Mouse (Mus musculus): ENCODE results near the gene Lexm. TPM values are rescaled to one million over a fixed set of nuclear protein-coding genes. Genes with fewer than 3 reads are reported as not detected.

Lexm gene
- polyA plus RNA-seq, 1 experiment from 2014 or later: not detected

GRCm38 (mm10) chr4:106597741-106598140, 19.3 kb downstream of the Lexm start:
- no peak for ATAC-seq (ENCODE audit: insufficient read depth, low FRiP score, low read depth)
- 85% methylated on average over 4 of the region's 4 CpGs for WGBS
- no peak overlapping the region for H3K4me2 ChIP-seq

DNA sequence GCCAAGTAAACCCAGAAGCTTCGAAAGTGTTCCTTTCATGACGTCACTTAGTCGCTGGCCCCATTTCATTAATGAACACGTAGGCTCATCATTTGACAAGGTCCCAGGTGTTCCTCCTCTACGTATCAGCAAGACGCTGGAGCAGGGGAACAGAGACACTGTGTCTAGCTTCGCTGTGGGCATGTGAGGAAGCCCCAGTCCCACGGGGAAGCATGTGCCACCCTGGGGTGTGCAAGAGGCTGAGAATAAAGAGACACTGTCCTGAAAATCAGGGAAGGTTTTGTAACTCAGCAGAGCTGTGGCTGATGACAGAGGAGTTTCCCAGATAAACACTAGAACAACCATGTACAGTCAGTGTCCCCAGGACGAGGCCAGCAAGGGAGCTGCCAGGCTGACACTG, 20.0 kb downstream of the Lexm start:
- 72% methylated on average over 9 of the region's 9 CpGs for WGBS
- ATAC-seq (ENCODE audit: insufficient read depth, low FRiP score, low read depth): no peak

More at GRCm38 (mm10) chr4:106597741-106598140, 19.3 kb downstream of the Lexm start:
- Histone ChIP-seq H3K4me1 (no peaks in the 10 kb centered on the region), H3K36me3 (no peaks in the 10 kb centered on the region), H3K9me3 (no peaks in the 10 kb centered on the region), H3K27me3 (replicated peaks) (no peaks in the 10 kb centered on the region), H3K27ac (no peak overlapping the region), H3K9ac (no peak overlapping the region), H3K4me3 (replicated peaks) (no peak overlapping the region)

GRCm38 (mm10) chr4:106596200-106596599, 20.8 kb downstream of the Lexm start:
- no peak overlapping the region for H3K4me3 ChIP-seq (replicated peaks)
- H3K4me1 ChIP-seq: no peaks in the 10 kb centered on the region
- ATAC-seq (ENCODE audit: insufficient read depth, low FRiP score, low read depth): no peak
- H3K9ac ChIP-seq: no peak overlapping the region
- no peak overlapping the region for H3K4me2 ChIP-seq
- H3K27ac ChIP-seq: no peak overlapping the region
- no peaks in the 10 kb centered on the region for H3K36me3 ChIP-seq
- no peaks in the 10 kb centered on the region for H3K27me3 ChIP-seq (replicated peaks)
- H3K9me3 ChIP-seq: no peaks in the 10 kb centered on the region
- WGBS: 66% methylated on average over 3 of the region's 3 CpGs

More for the DNA sequence above, 20.0 kb downstream of the Lexm start:
- Histone ChIP-seq H3K4me1 (no peaks in the 10 kb centered on the region), H3K27ac (no peak overlapping the region), H3K4me2 (no peak overlapping the region), H3K27me3 (replicated peaks) (no peaks in the 10 kb centered on the region), H3K36me3 (no peaks in the 10 kb centered on the region), H3K4me3 (replicated peaks) (no peak overlapping the region), H3K9ac (no peak overlapping the region), H3K9me3 (no peaks in the 10 kb centered on the region)

- no peak overlapping the region for H3K27ac ChIP-seq
- no peak overlapping the region for H3K4me3 ChIP-seq (replicated peaks)
- H3K27me3 ChIP-seq (replicated peaks): no peaks in the 10 kb centered on the region
- no peak overlapping the region for H3K9ac ChIP-seq
- no peaks in the 10 kb centered on the region for H3K4me1 ChIP-seq
- no peak overlapping the region for H3K4me2 ChIP-seq
- WGBS: 60% methylated on average over 7 of the region's 7 CpGs
- no peak for ATAC-seq (ENCODE audit: insufficient read depth, low FRiP score, low read depth)
- H3K9me3 ChIP-seq: no peaks in the 10 kb centered on the region
- peaks cover 5% of the 10 kb centered on the region for H3K36me3 ChIP-seq
Measured at GRCm38 (mm10) chr4:106593636-106594035, 23.4 kb downstream of the Lexm start.

DNA sequence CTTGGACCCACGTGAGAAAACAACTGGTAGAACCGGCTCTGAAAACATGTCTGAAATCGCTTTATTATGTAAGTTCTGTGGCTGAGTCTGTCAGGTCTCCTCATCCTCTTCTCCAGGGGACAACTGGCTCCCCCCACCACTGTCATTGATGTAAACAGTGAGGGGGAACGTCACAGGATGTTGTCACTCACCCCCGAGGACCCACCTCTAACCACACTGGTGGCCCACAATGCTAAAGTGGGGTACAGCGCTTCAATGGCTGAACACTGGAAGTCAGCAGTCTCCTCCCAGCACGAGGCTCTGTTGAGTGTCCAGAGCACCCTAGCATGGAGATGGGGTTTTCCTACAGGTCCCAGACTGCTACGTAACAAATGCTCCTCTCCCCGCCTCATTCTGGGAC, 26.2 kb downstream of the Lexm start:
- ATAC-seq (ENCODE audit: insufficient read depth, low FRiP score, low read depth): no peak
- H3K4me2 ChIP-seq: no peak overlapping the region
- H3K36me3 ChIP-seq: peaks cover 29% of the 10 kb centered on the region
- H3K27ac ChIP-seq: no peak overlapping the region
- no peak overlapping the region for H3K4me3 ChIP-seq (replicated peaks)
- 82% methylated on average over 9 of the region's 9 CpGs for WGBS
- no peaks in the 10 kb centered on the region for H3K27me3 ChIP-seq (replicated peaks)
- H3K4me1 ChIP-seq: no peaks in the 10 kb centered on the region
- H3K9me3 ChIP-seq: no peaks in the 10 kb centered on the region
- H3K9ac ChIP-seq: no peak overlapping the region

DNA sequence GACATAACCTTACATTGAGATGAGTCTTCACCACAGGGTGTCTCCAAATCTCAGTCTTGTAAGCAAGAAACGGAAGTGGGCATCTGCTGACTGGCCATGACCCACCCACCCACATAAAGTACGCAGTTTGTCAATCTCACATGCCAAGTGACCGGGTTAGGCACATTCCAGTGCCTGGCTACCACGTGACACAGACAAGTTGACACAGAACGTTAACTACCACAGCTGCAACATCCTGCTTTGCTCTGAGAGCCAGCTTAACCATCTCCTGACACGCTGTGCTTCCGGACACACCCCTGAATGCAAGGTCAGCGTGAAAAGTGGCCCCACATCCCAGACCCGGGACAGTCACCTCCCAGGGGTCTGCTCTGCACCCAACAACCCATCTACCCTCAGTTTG, 26.9 kb downstream of the Lexm start:
- H3K27me3 ChIP-seq (replicated peaks): no peaks in the 10 kb centered on the region
- no peak overlapping the region for H3K4me2 ChIP-seq
- H3K4me3 ChIP-seq (replicated peaks): no peak overlapping the region
- no peak overlapping the region for H3K9ac ChIP-seq
- no peaks in the 10 kb centered on the region for H3K9me3 ChIP-seq
- ATAC-seq (ENCODE audit: insufficient read depth, low FRiP score, low read depth): no peak
- H3K4me1 ChIP-seq: no peaks in the 10 kb centered on the region
- peaks cover 36% of the 10 kb centered on the region for H3K36me3 ChIP-seq
- WGBS: 57% methylated on average over 9 of the region's 9 CpGs
- no peak overlapping the region for H3K27ac ChIP-seq

DNA sequence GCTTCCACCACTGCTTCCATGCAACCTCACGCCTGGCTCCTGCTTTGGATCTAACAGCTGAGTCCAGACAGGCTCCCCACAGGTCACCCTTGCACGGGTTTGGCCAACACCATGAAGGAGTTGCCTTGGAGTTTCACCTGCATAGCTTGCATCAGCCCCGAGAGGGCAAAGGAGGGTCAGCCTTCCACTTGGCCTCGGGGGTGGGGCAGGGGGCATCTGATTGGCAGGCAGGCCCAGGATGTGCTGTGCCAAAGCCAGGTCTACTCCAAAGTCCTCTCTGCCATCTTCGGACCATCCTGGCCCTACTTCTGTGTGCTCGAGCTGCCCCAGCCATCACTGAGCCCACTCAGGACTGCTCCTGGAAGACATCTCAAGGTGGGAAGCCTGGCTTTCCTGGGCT, 30.0 kb downstream of the Lexm start:
- H3K9me3 ChIP-seq: no peaks in the 10 kb centered on the region
- H3K9ac ChIP-seq: no peak overlapping the region
- no peaks in the 10 kb centered on the region for H3K27me3 ChIP-seq (replicated peaks)
- ATAC-seq (ENCODE audit: insufficient read depth, low FRiP score, low read depth): no peak
- no peak overlapping the region for H3K4me3 ChIP-seq (replicated peaks)
- 88% methylated on average over 6 of the region's 6 CpGs for WGBS
- H3K4me2 ChIP-seq: no peak overlapping the region
- H3K27ac ChIP-seq: no peak overlapping the region
- H3K36me3 ChIP-seq: peaks cover 38% of the 10 kb centered on the region
- peaks cover 6% of the 10 kb centered on the region for H3K4me1 ChIP-seq

GRCm38 (mm10) chr4:106584665-106585064, 32.4 kb downstream of the Lexm start:
- Histone ChIP-seq H3K36me3 (peaks cover 40% of the 10 kb centered on the region), H3K4me3 (replicated peaks) (no peak overlapping the region), H3K9ac (no peak overlapping the region), H3K9me3 (no peaks in the 10 kb centered on the region), H3K27me3 (replicated peaks) (no peaks in the 10 kb centered on the region), H3K4me1 (peaks cover 17% of the 10 kb centered on the region), H3K4me2 (no peak overlapping the region), H3K27ac (no peak overlapping the region)
- no peak for ATAC-seq (ENCODE audit: insufficient read depth, low FRiP score, low read depth)
- WGBS: 89% methylated on average over 4 of the region's 4 CpGs

- Histone ChIP-seq H3K4me1 (peaks cover 17% of the 10 kb centered on the region), H3K27ac (peak overlapping the region; percentile 78), H3K9ac (no peak overlapping the region), H3K4me2 (no peak overlapping the region), H3K4me3 (replicated peaks) (no peak overlapping the region), H3K9me3 (no peaks in the 10 kb centered on the region), H3K27me3 (replicated peaks) (no peaks in the 10 kb centered on the region), H3K36me3 (peaks cover 39% of the 10 kb centered on the region)
- ATAC-seq (ENCODE audit: insufficient read depth, low FRiP score, low read depth): peak; percentile 85
- 53% methylated on average over 12 of the region's 12 CpGs for WGBS
Measured at GRCm38 (mm10) chr4:106582428-106583153, 34.5 kb downstream of the Lexm start.

- Histone ChIP-seq H3K9me3 (no peaks in the 10 kb centered on the region), H3K4me3 (replicated peaks) (no peak overlapping the region), H3K4me1 (peaks cover 17% of the 10 kb centered on the region), H3K36me3 (peaks cover 36% of the 10 kb centered on the region), H3K27me3 (replicated peaks) (no peaks in the 10 kb centered on the region), H3K4me2 (no peak overlapping the region), H3K9ac (no peak overlapping the region), H3K27ac (peak overlapping the region; percentile 78)
- 78% methylated on average over 15 of the region's 15 CpGs for WGBS
- no peak for ATAC-seq (ENCODE audit: insufficient read depth, low FRiP score, low read depth)
Measured at GRCm38 (mm10) chr4:106581865-106582204, 35.2 kb downstream of the Lexm start.

- ATAC-seq (ENCODE audit: insufficient read depth, low FRiP score, low read depth): no peak
- Histone ChIP-seq H3K9me3 (no peaks in the 10 kb centered on the region), H3K27ac (peak overlapping the region; percentile 78; the same call in 1 of the 2 replicates), H3K4me2 (no peak overlapping the region), H3K9ac (no peak overlapping the region), H3K4me3 (replicated peaks) (no peak overlapping the region), H3K27me3 (replicated peaks) (no peaks in the 10 kb centered on the region), H3K4me1 (peaks cover 17% of the 10 kb centered on the region), H3K36me3 (peaks cover 36% of the 10 kb centered on the region)
- 73% methylated on average over 14 of the region's 14 CpGs for WGBS
Measured at GRCm38 (mm10) chr4:106581176-106581864, 35.7 kb downstream of the Lexm start.

DNA sequence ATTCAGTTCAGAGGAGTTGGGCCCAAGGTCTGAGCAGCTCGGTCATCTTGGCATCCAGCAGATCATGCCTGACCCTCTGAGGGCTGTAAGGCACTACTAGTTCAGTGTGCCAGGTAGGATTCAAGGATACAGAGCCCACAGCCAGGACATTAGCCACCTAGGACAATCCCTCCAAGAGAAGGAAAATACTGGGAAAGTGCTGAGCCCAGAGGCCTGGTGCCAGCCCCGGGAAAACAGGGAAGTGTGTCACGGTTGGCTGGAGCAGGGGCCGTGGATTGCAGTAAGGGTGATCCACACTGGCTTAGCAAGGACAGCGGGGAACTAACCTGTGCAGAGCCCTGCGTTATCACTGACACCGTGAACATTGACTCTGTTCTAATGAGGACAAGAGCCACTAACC, 39.5 kb downstream of the Lexm start:
- H3K4me2 ChIP-seq: no peak overlapping the region
- no peaks in the 10 kb centered on the region for H3K9me3 ChIP-seq
- WGBS: 86% methylated on average over 7 of the region's 7 CpGs
- no peak overlapping the region for H3K4me3 ChIP-seq (replicated peaks)
- H3K27ac ChIP-seq: no peak overlapping the region
- ATAC-seq (ENCODE audit: insufficient read depth, low FRiP score, low read depth): no peak
- H3K9ac ChIP-seq: no peak overlapping the region
- H3K36me3 ChIP-seq: peaks cover 40% of the 10 kb centered on the region
- H3K4me1 ChIP-seq: peaks cover 14% of the 10 kb centered on the region
- H3K27me3 ChIP-seq (replicated peaks): no peaks in the 10 kb centered on the region

Data from stomach, embryonic 15.5 days (tissue).